19 mouse cellular contexts compared by ENCODE assay signal in genomic region chr3:31165803-31166202, GRCm38 (mm10). TPM values are rescaled to one million over a fixed set of nuclear protein-coding genes. Genes with fewer than 3 reads are reported as not detected.
A peak's percentile ranks its signal among the peaks of the same experiment; 100 is the strongest.
DNase-seq lines count a peak whose midpoint lies in the region; ATAC-seq lines count a peak whose summit lies in the region.
"Had no signal": no experiment of that assay in that cellular context is flagged by ENCODE, and none has a peak within 500 bp of the region (broad histone marks: within the 10 kb centered on the region; RNA-seq: fewer than 3 reads in every experiment).

No protein-coding gene starts in this region.

- no peak for ATAC-seq in heart, embryonic 11.5 days (replicated peaks; ENCODE audit: insufficient number of reproducible peaks, low FRiP score, low TSS enrichment)
- ATAC-seq in forebrain, embryonic 13.5 days: peak; percentile 61; the same call in 1 of the 2 replicates
- peak; percentile 59; the same call in 1 of the 2 replicates for ATAC-seq in hindbrain, embryonic 13.5 days (ENCODE audit: low FRiP score)
- ATAC-seq in midbrain, embryonic 13.5 days: peak; percentile 71
- ATAC-seq in cerebellum, adult (ENCODE audit: insufficient number of reproducible peaks, low FRiP score, low TSS enrichment): no peak
- ATAC-seq: activated CD4-positive, CD25-positive, alpha-beta regulatory T cell, adult 4 months; Patski had no signal

- no peak overlapping the region for H3K27ac ChIP-seq in heart, embryonic 11.5 days (ENCODE audit: low read depth, low read length)
- H3K27ac ChIP-seq in forebrain, embryonic 13.5 days: no peak overlapping the region
- H3K27ac ChIP-seq in hindbrain, embryonic 13.5 days: no peak overlapping the region
- H3K27ac ChIP-seq in midbrain, embryonic 13.5 days: no peak overlapping the region
- H3K27ac ChIP-seq: limb, embryonic 15.5 days; neural tube, embryonic 13.5 days had no signal

- no peak overlapping the region for H3K4me2 ChIP-seq in heart, embryonic 11.5 days
- no peak overlapping the region for H3K4me2 ChIP-seq in forebrain, embryonic 13.5 days
- H3K4me2 ChIP-seq in hindbrain, embryonic 13.5 days: no peak overlapping the region
- H3K4me2 ChIP-seq in midbrain, embryonic 13.5 days (replicated peaks): no peak overlapping the region
- H3K4me2 ChIP-seq: limb, embryonic 15.5 days; neural tube, embryonic 13.5 days had no signal

- no peaks in the 10 kb centered on the region for H3K36me3 ChIP-seq in heart, embryonic 11.5 days (ENCODE audit: control insufficient read depth, insufficient read depth, low read length)
- H3K36me3 ChIP-seq in forebrain, embryonic 13.5 days (ENCODE audit: poor library complexity, severe bottlenecking): no peaks in the 10 kb centered on the region
- no peaks in the 10 kb centered on the region for H3K36me3 ChIP-seq in hindbrain, embryonic 13.5 days
- H3K36me3 ChIP-seq in midbrain, embryonic 13.5 days: no peaks in the 10 kb centered on the region
- H3K36me3 ChIP-seq: limb, embryonic 15.5 days; neural tube, embryonic 13.5 days had no signal

- H3K9ac ChIP-seq in heart, embryonic 11.5 days (ENCODE audit: low read depth, low read length): no peak overlapping the region
- H3K9ac ChIP-seq in forebrain, embryonic 13.5 days: no peak overlapping the region
- H3K9ac ChIP-seq in hindbrain, embryonic 13.5 days: no peak overlapping the region
- no peak overlapping the region for H3K9ac ChIP-seq in midbrain, embryonic 13.5 days (replicated peaks)
- H3K9ac ChIP-seq: limb, embryonic 15.5 days; neural tube, embryonic 13.5 days had no signal

- no peaks in the 10 kb centered on the region for H3K9me3 ChIP-seq in heart, embryonic 11.5 days (replicated peaks; ENCODE audit: control insufficient read depth, low read length)
- H3K9me3 ChIP-seq in forebrain, embryonic 13.5 days (replicated peaks): no peaks in the 10 kb centered on the region
- no peaks in the 10 kb centered on the region for H3K9me3 ChIP-seq in hindbrain, embryonic 13.5 days
- no peaks in the 10 kb centered on the region for H3K9me3 ChIP-seq in midbrain, embryonic 13.5 days
- H3K9me3 ChIP-seq: limb, embryonic 15.5 days; neural tube, embryonic 13.5 days had no signal

- peak; percentile 25 for DNase-seq in heart, adult 11 months
- no peak for DNase-seq in right cerebral cortex, postnatal 25 days
- DNase-seq in MN1 (ENCODE audit: low spot score): no peak
- DNase-seq: adrenal gland, postnatal 14 days; B cell, adult 2 months; cerebellum, adult 9-10 months; kidney, adult 11 months; kidney, postnatal 14 days; lung, postnatal 14 days; thymus, postnatal 25 days had no signal

- H3K4me1 ChIP-seq in heart, embryonic 11.5 days (ENCODE audit: control insufficient read depth, insufficient read depth, low read length): no peaks in the 10 kb centered on the region
- peaks cover 24% of the 10 kb centered on the region for H3K4me1 ChIP-seq in forebrain, embryonic 13.5 days
- peaks cover 7% of the 10 kb centered on the region; the same call in 1 of the 2 replicates for H3K4me1 ChIP-seq in hindbrain, embryonic 13.5 days (replicated peaks)
- H3K4me1 ChIP-seq in midbrain, embryonic 13.5 days (replicated peaks): peaks cover 15% of the 10 kb centered on the region

- no peaks in the 10 kb centered on the region for H3K27me3 ChIP-seq in heart, embryonic 11.5 days (ENCODE audit: control insufficient read depth, insufficient read depth, low read length)
- H3K27me3 ChIP-seq in forebrain, embryonic 13.5 days: no peaks in the 10 kb centered on the region
- no peaks in the 10 kb centered on the region for H3K27me3 ChIP-seq in hindbrain, embryonic 13.5 days
- no peaks in the 10 kb centered on the region for H3K27me3 ChIP-seq in midbrain, embryonic 13.5 days
- H3K27me3 ChIP-seq: limb, embryonic 15.5 days; neural tube, embryonic 13.5 days; Patski had no signal

- 64% methylated on average over 3 of the region's 3 CpGs for WGBS in heart, embryonic 11.5 days (ENCODE audit: insufficient replicate concordance)
- WGBS in forebrain, embryonic 13.5 days: 51% methylated on average over 3 of the region's 3 CpGs
- WGBS in hindbrain, embryonic 13.5 days: 52% methylated on average over 3 of the region's 3 CpGs
- WGBS in midbrain, embryonic 13.5 days: 54% methylated on average over 3 of the region's 3 CpGs

- no peak overlapping the region for H3K4me3 ChIP-seq in heart, embryonic 11.5 days (ENCODE audit: low read depth, low read length)
- H3K4me3 ChIP-seq in forebrain, embryonic 13.5 days: no peak overlapping the region
- no peak overlapping the region for H3K4me3 ChIP-seq in hindbrain, embryonic 13.5 days
- no peak overlapping the region for H3K4me3 ChIP-seq in midbrain, embryonic 13.5 days (replicated peaks)
- H3K4me3 ChIP-seq: limb, embryonic 15.5 days; neural tube, embryonic 13.5 days had no signal

RNA-seq across cellular contexts. Expression of gene Cldn11, which starts 16.1 kb away (rescaled TPM):
- 5.2 and 6.6 TPM in 2 replicates for polyA plus RNA-seq in heart, embryonic 11.5 days (2014; fragmentation: Nextera tagmentation; extraction: Ambion mirVana)
- polyA plus RNA-seq in forebrain, embryonic 13.5 days (2015; fragmentation: Nextera tagmentation; extraction: Ambion mirVana): 26.6 and 35.9 TPM in 2 replicates
- 52.1 and 53.9 TPM in 2 replicates for polyA plus RNA-seq in hindbrain, embryonic 13.5 days (2015; fragmentation: Nextera tagmentation; extraction: Ambion mirVana)
- polyA plus RNA-seq in midbrain, embryonic 13.5 days (2015; fragmentation: Nextera tagmentation; extraction: Ambion mirVana): 43.4 and 47.0 TPM in 2 replicates
- polyA plus RNA-seq: activated CD4-positive, CD25-positive, alpha-beta regulatory T cell, adult 4 months; Patski had no signal

Comparison
In these comparisons a context has a peak if more than half of its experiments do, and no peak if none do; other contexts are left out.
1. ATAC-seq: peak in forebrain, embryonic 13.5 days (single experiment), hindbrain, embryonic 13.5 days (single experiment) and midbrain, embryonic 13.5 days (single experiment); none in heart, embryonic 11.5 days (single experiment) and cerebellum, adult (single experiment).